Mouse (Mus musculus): ENCODE data around the gene 1700017D01Rik. TPM values are rescaled to one million over a fixed set of nuclear protein-coding genes. Genes with fewer than 3 reads are reported as not detected.
A peak's percentile ranks its signal among the peaks of the same experiment; 100 is the strongest.
"Not testable (repeated sequence)": the region's sequence is repeated elsewhere in the genome, so short reads cannot be mapped to it uniquely, and the experiment has no call there.

Gene 1700017D01Rik
- total RNA-seq, 1 experiment = not detected

- Histone ChIP-seq H3K4me1 (ENCODE audit: control insufficient read depth in 2 of 2, insufficient read depth in 2 of 2, low read length in 2 of 2, poor library complexity in 1 of 2) (no peaks in the 10 kb centered on the region), H3K9me3 (ENCODE audit: control insufficient read depth, insufficient read depth, low read depth, low read length) (no peaks in the 10 kb centered on the region), H3K27ac (ENCODE audit: insufficient read depth, low read depth, low read length, poor library complexity, severe bottlenecking) (no peak overlapping the region), H3K4me3 (ENCODE audit: insufficient read depth in 1 of 2, low read depth in 1 of 2, low read length in 2 of 2, poor library complexity in 1 of 2, severe bottlenecking in 1 of 2) (no peak overlapping the region), H3K36me3 (ENCODE audit: control insufficient read depth, insufficient read depth, low read length, poor library complexity, severe bottlenecking) (no peaks in the 10 kb centered on the region), H3K9ac (ENCODE audit: insufficient read depth, low read depth, low read length, poor library complexity, severe bottlenecking) (no peak overlapping the region)
- no peak for TF ChIP-seq HCFC1 (IDR thresholded peaks at IDR 0.05; ENCODE audit: borderline replicate concordance, insufficient read depth, low read length)
- TF ChIP-seq ZNF384 (IDR thresholded peaks at IDR 0.05; ENCODE audit: low read depth, low read length) = no peak
- no peak for TF ChIP-seq CHD2 (IDR thresholded peaks at IDR 0.05; ENCODE audit: low read depth, low read length)
- TF ChIP-seq MAFK (IDR thresholded peaks at IDR 0.05; ENCODE audit: insufficient read depth, low read depth, low read length) = no peak
- no peak for TF ChIP-seq ZC3H11A (IDR thresholded peaks at IDR 0.05; ENCODE audit: borderline replicate concordance, low read depth, low read length)
- in situ Hi-C loops (cut with MboI; ENCODE audit: low sequenced_read_pairs in 2 of 2, unreplicated experiment in 2 of 2) = no loop called here
- DNase-seq (ENCODE audit: low read depth, low spot score) = no peak
Observed at GRCm38 (mm10) chr19:11134852-11135251, 4.2 kb upstream of the 1700017D01Rik start.

GRCm38 (mm10) chr19:11129702-11130101 is 974 bp downstream of the 1700017D01Rik start:
- Histone ChIP-seq H3K9ac (ENCODE audit: insufficient read depth, low read depth, low read length, poor library complexity, severe bottlenecking) (no peak overlapping the region), H3K27ac (ENCODE audit: insufficient read depth, low read depth, low read length, poor library complexity, severe bottlenecking) (no peak overlapping the region), H3K9me3 (ENCODE audit: control insufficient read depth, insufficient read depth, low read depth, low read length) (no peaks in the 10 kb centered on the region), H3K36me3 (ENCODE audit: control insufficient read depth, insufficient read depth, low read length, poor library complexity, severe bottlenecking) (no peaks in the 10 kb centered on the region), H3K4me3 (ENCODE audit: insufficient read depth in 1 of 2, low read depth in 1 of 2, low read length in 2 of 2, poor library complexity in 1 of 2, severe bottlenecking in 1 of 2) (no peak overlapping the region), H3K4me1 (ENCODE audit: control insufficient read depth in 2 of 2, insufficient read depth in 2 of 2, low read length in 2 of 2, poor library complexity in 1 of 2) (no peaks in the 10 kb centered on the region)
- in situ Hi-C loops (cut with MboI; ENCODE audit: low sequenced_read_pairs in 2 of 2, unreplicated experiment in 2 of 2) = no loop called here
- TF ChIP-seq CHD2 (IDR thresholded peaks at IDR 0.05; ENCODE audit: low read depth, low read length) (no peak), HCFC1 (IDR thresholded peaks at IDR 0.05; ENCODE audit: borderline replicate concordance, insufficient read depth, low read length) (no peak), ZNF384 (IDR thresholded peaks at IDR 0.05; ENCODE audit: low read depth, low read length) (no peak), ZC3H11A (IDR thresholded peaks at IDR 0.05; ENCODE audit: borderline replicate concordance, low read depth, low read length) (no peak), MAFK (IDR thresholded peaks at IDR 0.05; ENCODE audit: insufficient read depth, low read depth, low read length) (no peak)
- DNase-seq (ENCODE audit: low read depth, low spot score) = no peak

DNA sequence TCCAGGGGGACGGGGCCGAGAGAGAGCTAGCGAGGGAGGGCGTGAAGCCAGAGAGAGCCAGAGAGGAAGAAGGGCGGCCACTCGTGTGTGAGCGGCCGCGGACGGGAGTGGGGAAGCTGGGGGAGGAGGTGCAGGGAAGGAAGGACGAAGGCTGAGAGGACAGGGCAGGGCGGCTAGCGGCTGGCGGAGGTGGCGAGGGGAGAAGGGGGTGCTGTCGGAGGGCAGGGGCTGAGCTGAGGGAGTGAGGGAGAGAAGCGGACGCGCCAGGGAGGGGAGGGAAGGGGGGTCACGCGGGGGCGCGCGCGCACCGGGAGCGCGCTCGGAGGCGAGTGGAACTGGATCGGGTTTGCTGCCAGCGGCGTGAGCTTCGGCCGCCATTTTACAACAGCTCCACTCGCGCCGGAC is 9.7 kb downstream of the 1700017D01Rik start:
- Histone ChIP-seq H3K4me3 (ENCODE audit: insufficient read depth in 1 of 2, low read depth in 1 of 2, low read length in 2 of 2, poor library complexity in 1 of 2, severe bottlenecking in 1 of 2) (peak overlapping the region; percentile 54 to 68), H3K9ac (ENCODE audit: insufficient read depth, low read depth, low read length, poor library complexity, severe bottlenecking) (peak overlapping the region; percentile 75; the same call in 1 of the 2 replicates)
- H3K9me3 ChIP-seq (ENCODE audit: control insufficient read depth, insufficient read depth, low read depth, low read length); H3K4me1 ChIP-seq (ENCODE audit: control insufficient read depth in 2 of 2, insufficient read depth in 2 of 2, low read length in 2 of 2, poor library complexity in 1 of 2); DNase-seq (ENCODE audit: low read depth, low spot score); H3K36me3 ChIP-seq (ENCODE audit: control insufficient read depth, insufficient read depth, low read length, poor library complexity, severe bottlenecking); in situ Hi-C loops (cut with MboI; ENCODE audit: low sequenced_read_pairs in 2 of 2, unreplicated experiment in 2 of 2); H3K27ac ChIP-seq (ENCODE audit: insufficient read depth, low read depth, low read length, poor library complexity, severe bottlenecking): not testable (repeated sequence)

GRCm38 (mm10) chr19:11119338-11119737 is 11.3 kb downstream of the 1700017D01Rik start:
- no peak overlapping the region for H3K9ac ChIP-seq (ENCODE audit: insufficient read depth, low read depth, low read length, poor library complexity, severe bottlenecking)
- no peak overlapping the region for H3K27ac ChIP-seq (ENCODE audit: insufficient read depth, low read depth, low read length, poor library complexity, severe bottlenecking)
- in situ Hi-C loops (cut with MboI; ENCODE audit: low sequenced_read_pairs in 2 of 2, unreplicated experiment in 2 of 2) = no loop called here
- H3K4me3 ChIP-seq (ENCODE audit: insufficient read depth in 1 of 2, low read depth in 1 of 2, low read length in 2 of 2, poor library complexity in 1 of 2, severe bottlenecking in 1 of 2) = no peak overlapping the region
- H3K36me3 ChIP-seq (ENCODE audit: control insufficient read depth, insufficient read depth, low read length, poor library complexity, severe bottlenecking) = no peaks in the 10 kb centered on the region
- no peaks in the 10 kb centered on the region for H3K4me1 ChIP-seq (ENCODE audit: control insufficient read depth in 2 of 2, insufficient read depth in 2 of 2, low read length in 2 of 2, poor library complexity in 1 of 2)
- no peak for DNase-seq (ENCODE audit: low read depth, low spot score)
- no peaks in the 10 kb centered on the region for H3K9me3 ChIP-seq (ENCODE audit: control insufficient read depth, insufficient read depth, low read depth, low read length)
- no peak for TF ChIP-seq CHD2 (IDR thresholded peaks at IDR 0.05; ENCODE audit: low read depth, low read length)

GRCm38 (mm10) chr19:11107746-11108145 is 22.9 kb downstream of the 1700017D01Rik start:
- Histone ChIP-seq H3K9ac (ENCODE audit: insufficient read depth, low read depth, low read length, poor library complexity, severe bottlenecking) (no peak overlapping the region), H3K4me1 (ENCODE audit: control insufficient read depth in 2 of 2, insufficient read depth in 2 of 2, low read length in 2 of 2, poor library complexity in 1 of 2) (no peaks in the 10 kb centered on the region), H3K36me3 (ENCODE audit: control insufficient read depth, insufficient read depth, low read length, poor library complexity, severe bottlenecking) (no peaks in the 10 kb centered on the region), H3K27ac (ENCODE audit: insufficient read depth, low read depth, low read length, poor library complexity, severe bottlenecking) (no peak overlapping the region), H3K9me3 (ENCODE audit: control insufficient read depth, insufficient read depth, low read depth, low read length) (no peaks in the 10 kb centered on the region), H3K4me3 (ENCODE audit: insufficient read depth in 1 of 2, low read depth in 1 of 2, low read length in 2 of 2, poor library complexity in 1 of 2, severe bottlenecking in 1 of 2) (no peak overlapping the region)
- in situ Hi-C loops (cut with MboI; ENCODE audit: low sequenced_read_pairs in 2 of 2, unreplicated experiment in 2 of 2) = no loop called here
- TF ChIP-seq CHD2 (IDR thresholded peaks at IDR 0.05; ENCODE audit: low read depth, low read length) (no peak), MAFK (IDR thresholded peaks at IDR 0.05; ENCODE audit: insufficient read depth, low read depth, low read length) (no peak), HCFC1 (IDR thresholded peaks at IDR 0.05; ENCODE audit: borderline replicate concordance, insufficient read depth, low read length) (no peak), ZNF384 (IDR thresholded peaks at IDR 0.05; ENCODE audit: low read depth, low read length) (no peak), ZC3H11A (IDR thresholded peaks at IDR 0.05; ENCODE audit: borderline replicate concordance, low read depth, low read length) (no peak)
- DNase-seq (ENCODE audit: low read depth, low spot score) = no peak

Measured in ES-E14 (cell line).